Mouse (Mus musculus) lung, embryonic 16.5 days (tissue): ENCODE measurements around the gene Ptprc. TPM values are rescaled to one million over a fixed set of nuclear protein-coding genes. Genes with fewer than 3 reads are reported as not detected.
A peak's percentile ranks its signal among the peaks of the same experiment; 100 is the strongest.

Experiments used
- ATAC-seq: fragments of 200-750 bp; cut with Nextera tagmentation; 2 replicates; pipeline ENCODE4 v1.8.0; 2017; ENCODE audit warnings: low read depth, mild to moderate bottlenecking, moderate library complexity
- H3K27ac ChIP-seq: fragments of 300-500 bp; sonication (generic); 2 replicates; pipeline ENCODE4 v1.5.1; 2014; ENCODE audit warnings: mild to moderate bottlenecking, control low read depth, low read length
- H3K27me3 ChIP-seq: fragments of 300-500 bp; sonication (generic); 2 replicates; pipeline ENCODE4 v1.6.1; 2014; ENCODE audit warnings: low read depth, low read length, mixed read lengths; ENCODE audit not compliant: control insufficient read depth, insufficient read depth
- H3K36me3 ChIP-seq: fragments of 300-500 bp; sonication (generic); 2 replicates; pipeline ENCODE4 v1.6.1; 2014; ENCODE audit warnings: low read length; ENCODE audit not compliant: control insufficient read depth, insufficient read depth
- H3K4me1 ChIP-seq: fragments of 300-500 bp; sonication (generic); replicated peaks from 2 replicates; pipeline ENCODE4 v1.6.1; 2014; ENCODE audit warnings: low read length, mixed read lengths; ENCODE audit not compliant: control insufficient read depth, insufficient read depth
- H3K4me2 ChIP-seq: fragments of 300-500 bp; sonication (generic); 2 replicates; pipeline ENCODE4 v1.6.1; 2014; ENCODE audit warnings: low read depth, low read length, control low read depth
- H3K4me3 ChIP-seq: fragments of 300-500 bp; sonication (generic); 2 replicates; pipeline ENCODE4 v1.5.1; 2014; ENCODE audit warnings: mild to moderate bottlenecking, low read length, control low read depth
- H3K9ac ChIP-seq: fragments of 300-500 bp; sonication (generic); 2 replicates; pipeline ENCODE4 v1.6.1; 2014; ENCODE audit warnings: low read length, control low read depth
- H3K9me3 ChIP-seq: fragments of 300-500 bp; sonication (generic); 2 replicates; pipeline ENCODE4 v1.6.1; 2016; ENCODE audit warnings: low read length; ENCODE audit not compliant: control insufficient read depth
- WGBS: fragments of 180-500 bp; shearing (Covaris S2); extraction: QIAGEN DNeasy Blood & Tissue Kit; methylation state at CpG from one replicate; pipeline ENCODE4 v1.1.7; 2014; 5-methylcytosine and 5-hydroxymethylcytosine counted together
- polyA plus RNA-seq: library from polyadenylated mRNA; unstranded; fragments of >200 nt; fragmentation: Nextera tagmentation; extraction: Ambion mirVana; gene quantifications from 2 replicates; pipeline ENCODE4 v1.2.1, GENCODE M21; 2015

The Ptprc gene
- polyA plus RNA-seq, 1 experiment from 2014 or later: 4.4 TPM

DNA sequence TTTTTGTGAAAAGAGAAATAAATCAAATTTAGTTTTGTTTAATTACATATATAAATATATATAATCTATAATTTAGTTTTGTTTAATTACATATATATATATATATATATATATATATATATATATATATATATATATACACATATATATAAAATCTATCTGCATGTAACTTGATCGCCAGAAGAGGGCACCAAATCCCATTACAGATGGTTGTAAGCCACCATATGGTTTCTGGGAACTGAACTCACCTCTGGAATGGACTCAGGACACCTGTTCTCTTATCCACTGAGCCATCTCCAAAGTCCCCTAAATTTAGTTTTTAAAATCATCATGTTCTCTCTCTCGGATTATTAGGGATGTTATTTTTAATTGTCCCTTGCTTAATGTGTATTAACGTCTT lies 51.6 kb downstream of the Ptprc start:
- no peak overlapping the region for H3K9ac ChIP-seq
- no peaks in the 10 kb centered on the region for H3K36me3 ChIP-seq
- H3K27me3 ChIP-seq: no peaks in the 10 kb centered on the region
- no peak for ATAC-seq
- no peak overlapping the region for H3K27ac ChIP-seq
- no peak overlapping the region for H3K4me2 ChIP-seq
- H3K4me3 ChIP-seq: no peak overlapping the region
- H3K4me1 ChIP-seq: no peaks in the 10 kb centered on the region
- H3K9me3 ChIP-seq: no peaks in the 10 kb centered on the region
- WGBS: 35% methylated on average over 3 of the region's 3 CpGs

DNA sequence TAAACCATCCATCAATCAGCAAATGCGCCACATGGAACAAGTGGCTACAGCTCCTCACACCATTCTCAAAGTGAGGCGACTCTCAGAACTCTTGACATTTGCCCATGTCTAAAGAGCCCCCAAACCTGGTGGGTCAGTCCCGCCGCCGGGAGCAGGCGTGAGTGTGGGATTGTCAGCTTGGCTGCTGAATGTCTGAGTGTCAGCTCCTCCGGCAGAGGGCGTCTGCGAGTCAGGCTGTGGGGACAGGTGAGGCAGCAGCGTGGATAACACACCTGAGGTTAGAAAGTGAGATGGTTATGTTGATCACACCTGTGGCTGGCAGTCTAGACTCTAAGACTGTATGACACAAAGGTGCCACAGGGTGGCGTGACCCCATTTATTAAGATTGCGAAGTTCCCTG lies 55.6 kb downstream of the Ptprc start:
- Histone ChIP-seq H3K4me3 (no peak overlapping the region), H3K4me2 (no peak overlapping the region), H3K4me1 (no peaks in the 10 kb centered on the region), H3K27me3 (no peaks in the 10 kb centered on the region), H3K9ac (no peak overlapping the region), H3K9me3 (no peaks in the 10 kb centered on the region), H3K36me3 (no peaks in the 10 kb centered on the region), H3K27ac (no peak overlapping the region)
- WGBS: 52% methylated on average over 12 of the region's 12 CpGs
- ATAC-seq: no peak

DNA sequence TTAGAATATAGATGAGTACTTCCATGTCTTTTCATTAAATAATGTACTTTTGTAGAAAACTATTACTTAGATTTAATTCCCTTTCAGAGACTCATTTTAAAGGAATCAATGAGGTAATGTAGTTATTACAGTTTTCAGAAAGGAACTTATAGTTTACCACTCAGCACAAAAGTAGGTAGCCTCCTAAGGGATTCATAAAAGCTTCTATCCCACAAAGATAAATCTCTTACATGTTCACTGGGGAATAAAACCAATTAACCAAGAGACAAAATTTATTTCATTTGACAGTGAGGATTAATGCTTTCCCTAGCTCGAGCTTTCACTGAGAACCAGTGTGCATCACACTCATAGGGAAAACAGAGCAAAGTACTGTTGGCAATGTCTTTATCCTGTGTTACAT lies 82.3 kb downstream of the Ptprc start:
- 52% methylated on average over 1 of the region's 1 CpGs for WGBS
- Histone ChIP-seq H3K36me3 (no peaks in the 10 kb centered on the region), H3K4me2 (no peak overlapping the region), H3K27me3 (no peaks in the 10 kb centered on the region), H3K9me3 (no peaks in the 10 kb centered on the region), H3K4me3 (no peak overlapping the region), H3K27ac (no peak overlapping the region), H3K9ac (no peak overlapping the region), H3K4me1 (no peaks in the 10 kb centered on the region)
- ATAC-seq: no peak

DNA sequence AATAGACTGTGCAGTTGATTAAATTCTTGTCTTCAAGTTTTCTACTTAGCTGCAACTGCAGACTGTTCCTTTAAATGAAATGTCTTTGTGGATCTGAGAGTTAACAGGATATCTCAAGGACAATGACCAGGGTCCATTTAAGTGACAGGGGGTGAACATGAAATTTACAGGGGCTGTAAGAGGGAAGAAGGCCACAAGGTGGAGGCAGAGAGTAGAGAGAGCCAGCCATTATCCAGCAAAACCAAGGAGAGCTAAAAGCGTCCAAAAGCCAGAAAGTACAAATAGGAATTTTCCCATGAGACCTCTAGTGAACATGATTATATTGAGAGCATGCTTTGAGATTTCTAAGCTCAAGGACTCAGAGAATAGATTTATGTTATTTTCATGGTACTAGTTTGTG lies 89.7 kb downstream of the Ptprc start:
- no peaks in the 10 kb centered on the region for H3K27me3 ChIP-seq
- H3K4me3 ChIP-seq: no peak overlapping the region
- H3K36me3 ChIP-seq: no peaks in the 10 kb centered on the region
- no peaks in the 10 kb centered on the region for H3K9me3 ChIP-seq
- H3K4me1 ChIP-seq: no peaks in the 10 kb centered on the region
- 7% methylated on average over 1 of the region's 1 CpGs for WGBS
- H3K27ac ChIP-seq: no peak overlapping the region
- no peak overlapping the region for H3K9ac ChIP-seq
- no peak for ATAC-seq
- no peak overlapping the region for H3K4me2 ChIP-seq

DNA sequence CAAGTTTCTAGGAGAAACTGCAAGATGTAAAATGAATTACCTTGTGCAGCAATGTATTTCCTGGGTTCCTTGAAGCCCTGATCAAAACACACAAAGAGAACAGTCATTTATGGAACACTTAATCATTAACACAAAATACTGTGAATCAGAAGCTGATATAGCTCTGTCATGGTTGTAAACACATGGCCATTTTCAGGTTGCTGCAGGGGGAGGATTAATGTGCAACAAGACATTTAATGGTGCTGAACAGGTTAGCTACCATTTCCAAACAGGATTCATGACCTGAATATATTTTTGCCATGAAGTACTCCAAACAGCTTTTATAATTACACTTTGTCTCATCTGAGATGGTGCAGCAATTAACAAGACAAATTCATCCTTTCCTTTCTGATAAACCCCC lies 91.8 kb downstream of the Ptprc start:
- H3K27me3 ChIP-seq: no peaks in the 10 kb centered on the region
- no peaks in the 10 kb centered on the region for H3K9me3 ChIP-seq
- no peak overlapping the region for H3K9ac ChIP-seq
- no peaks in the 10 kb centered on the region for H3K36me3 ChIP-seq
- H3K4me2 ChIP-seq: no peak overlapping the region
- no peak overlapping the region for H3K27ac ChIP-seq
- H3K4me1 ChIP-seq: no peaks in the 10 kb centered on the region
- no peak for ATAC-seq
- no peak overlapping the region for H3K4me3 ChIP-seq

DNA sequence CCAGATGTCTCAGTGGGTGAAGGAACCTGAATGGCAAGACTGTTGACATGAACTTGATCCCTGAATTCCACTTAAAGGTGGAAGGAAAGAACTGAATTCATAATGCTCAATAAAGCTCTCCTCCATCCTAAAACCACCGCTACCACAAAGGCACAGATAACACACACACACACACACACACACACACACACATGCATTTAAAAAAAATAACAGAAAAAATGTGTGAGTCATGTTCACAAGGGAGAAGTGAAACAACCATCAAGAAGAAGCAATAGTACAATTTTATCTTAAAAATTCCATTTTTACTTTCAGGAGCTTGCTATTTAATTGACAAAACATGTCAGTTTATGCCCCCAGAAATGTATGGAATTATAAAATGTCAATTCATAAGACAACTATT lies 95.2 kb downstream of the Ptprc start:
- no peak overlapping the region for H3K4me3 ChIP-seq
- 89% methylated on average over 1 of the region's 1 CpGs for WGBS
- no peaks in the 10 kb centered on the region for H3K27me3 ChIP-seq
- no peak overlapping the region for H3K9ac ChIP-seq
- H3K27ac ChIP-seq: no peak overlapping the region
- H3K36me3 ChIP-seq: no peaks in the 10 kb centered on the region
- no peak for ATAC-seq
- H3K4me1 ChIP-seq: no peaks in the 10 kb centered on the region
- H3K9me3 ChIP-seq: no peaks in the 10 kb centered on the region
- no peak overlapping the region for H3K4me2 ChIP-seq

DNA sequence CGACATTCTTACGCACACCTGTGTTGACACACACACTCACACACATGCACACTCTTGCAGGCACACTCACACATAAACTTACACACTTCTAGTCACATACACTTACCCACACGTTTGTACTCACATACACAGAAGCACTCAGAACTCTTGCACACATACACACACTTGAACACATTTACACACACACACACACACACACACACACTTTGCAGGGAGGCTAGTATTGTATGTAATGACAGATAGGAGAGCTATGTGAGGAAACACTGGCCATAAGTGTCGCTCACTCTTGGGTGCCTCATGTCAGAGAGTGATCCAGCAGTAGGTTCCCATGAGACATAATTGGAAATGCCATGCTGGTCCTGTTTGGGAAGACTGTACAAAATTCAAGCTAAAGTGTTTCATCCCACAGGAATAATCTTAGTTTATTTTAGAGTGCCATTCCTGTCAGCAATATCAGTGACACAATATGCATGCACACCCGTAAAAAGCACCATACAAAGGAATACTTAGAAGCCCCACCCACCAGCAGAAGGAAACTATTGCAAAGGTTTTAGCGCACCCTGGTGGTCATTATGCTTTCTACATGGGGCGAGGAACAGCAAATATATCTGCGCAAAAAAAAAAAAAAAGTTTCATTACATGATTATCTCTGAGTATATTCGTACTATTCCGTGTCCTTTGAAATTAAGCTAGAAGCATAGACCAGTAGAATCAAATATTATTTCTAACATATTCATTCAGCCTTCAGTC lies 131.1 kb downstream of the Ptprc start:
- peak; percentile 84 for ATAC-seq
- WGBS: 29% methylated on average over 10 of the region's 10 CpGs
- H3K9ac ChIP-seq: no peak overlapping the region
- no peaks in the 10 kb centered on the region for H3K36me3 ChIP-seq
- no peaks in the 10 kb centered on the region for H3K9me3 ChIP-seq
- 0 out of 2 replicates have a peak overlapping the region, but pooled peaks have one; percentile 11 for H3K4me2 ChIP-seq
- H3K27me3 ChIP-seq: no peaks in the 10 kb centered on the region
- no peak overlapping the region for H3K4me3 ChIP-seq
- no peak overlapping the region for H3K27ac ChIP-seq
- peaks cover 10% of the 10 kb centered on the region for H3K4me1 ChIP-seq

DNA sequence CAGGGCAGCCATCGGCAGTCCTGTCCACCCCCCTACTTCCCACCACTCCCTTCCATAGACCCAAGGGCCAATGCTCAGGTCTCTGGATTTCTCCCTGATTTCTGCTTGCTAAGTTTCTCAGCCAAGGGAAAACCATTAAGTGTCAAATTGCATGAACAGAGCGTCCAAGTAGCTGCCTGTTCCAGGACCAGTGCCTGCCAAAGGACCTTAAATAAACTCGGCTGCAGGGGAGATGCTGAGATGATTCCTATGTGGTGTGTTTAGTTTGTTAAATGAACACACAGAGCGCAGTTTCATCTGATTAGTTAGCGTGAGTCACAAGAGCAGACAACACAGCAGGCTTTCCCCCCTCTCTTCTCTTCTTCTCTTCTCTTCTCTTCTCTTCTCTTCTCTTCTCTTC lies 135.0 kb downstream of the Ptprc start:
- Histone ChIP-seq H3K4me3 (no peak overlapping the region), H3K36me3 (no peaks in the 10 kb centered on the region), H3K4me1 (peaks cover 12% of the 10 kb centered on the region), H3K27me3 (no peaks in the 10 kb centered on the region), H3K4me2 (no peak overlapping the region), H3K9me3 (no peaks in the 10 kb centered on the region), H3K27ac (no peak overlapping the region), H3K9ac (no peak overlapping the region)
- ATAC-seq: peak; percentile 34; the same call in 1 of the 2 replicates
- 28% methylated on average over 5 of the region's 5 CpGs for WGBS

DNA sequence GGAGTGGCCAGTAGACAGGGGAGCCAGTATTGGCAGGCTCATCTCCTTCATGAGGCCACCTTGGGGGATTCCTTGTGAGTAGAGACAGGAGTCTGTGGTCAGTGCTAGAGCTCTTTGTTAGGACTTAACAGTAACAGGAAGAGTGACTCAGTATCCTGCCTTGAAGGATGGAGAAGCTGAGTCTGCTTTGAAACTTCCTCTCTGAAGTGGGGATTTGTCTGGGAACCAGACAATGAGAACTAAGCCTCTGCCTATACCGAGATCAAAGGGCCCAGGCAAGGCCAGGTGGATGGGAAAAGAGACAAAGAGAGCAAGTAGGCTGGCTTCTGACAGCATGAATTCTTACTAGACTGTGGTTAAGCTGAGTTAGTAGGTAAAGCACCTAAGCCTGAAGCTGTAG lies 136.3 kb downstream of the Ptprc start:
- Histone ChIP-seq H3K27me3 (no peaks in the 10 kb centered on the region), H3K9ac (no peak overlapping the region), H3K4me1 (peaks cover 9% of the 10 kb centered on the region), H3K4me2 (no peak overlapping the region), H3K27ac (0 out of 2 replicates have a peak overlapping the region, but pooled peaks have one; percentile 10), H3K4me3 (no peak overlapping the region), H3K9me3 (no peaks in the 10 kb centered on the region), H3K36me3 (no peaks in the 10 kb centered on the region)
- peak; percentile 51 for ATAC-seq
- 23% methylated on average over 1 of the region's 1 CpGs for WGBS

DNA sequence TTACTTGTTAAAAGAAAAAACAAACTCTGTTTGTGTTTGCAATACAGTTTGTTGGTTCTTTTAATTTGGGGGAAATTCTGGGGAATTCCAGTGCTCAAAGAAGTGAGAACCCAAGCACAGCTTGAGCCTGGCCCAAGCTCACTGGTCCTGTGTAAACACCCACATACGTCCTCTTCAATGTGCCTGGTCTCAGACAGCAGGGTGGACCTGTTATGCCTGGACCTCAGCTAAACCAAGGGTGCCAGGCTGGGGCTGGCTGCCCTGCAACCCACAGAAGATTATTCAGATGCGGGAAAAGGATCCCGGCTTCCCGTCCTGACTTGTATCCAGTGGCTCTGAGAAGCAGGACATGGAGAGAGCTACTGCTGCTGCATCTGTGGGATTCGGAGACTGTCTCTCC lies 138.0 kb downstream of the Ptprc start:
- Histone ChIP-seq H3K27me3 (no peaks in the 10 kb centered on the region), H3K9ac (no peak overlapping the region), H3K9me3 (no peaks in the 10 kb centered on the region), H3K27ac (no peak overlapping the region), H3K4me2 (no peak overlapping the region), H3K4me3 (no peak overlapping the region), H3K4me1 (peaks cover 6% of the 10 kb centered on the region), H3K36me3 (no peaks in the 10 kb centered on the region)
- 51% methylated on average over 5 of the region's 5 CpGs for whole genome bisulfite sequencing
- ATAC-seq: no peak
